Mouse (Mus musculus) myocyte (in vitro differentiated cells): ENCODE measurements at regions not wholly inside any gene's neighbourhood (a gene's known extent, or its start where the extent isn't known, plus 50 kb on each side); places are given as distances from the start of the nearest gene placed in this dataset.

Experiments
- E2F4 ChIP-seq: IDR thresholded peaks from one replicate; pipeline ENCODE4 v1.6.1; 2011; ENCODE audit warnings: mild to moderate bottlenecking, control low read depth, moderate library complexity; ENCODE audit not compliant: insufficient read depth
- MAX ChIP-seq: IDR thresholded peaks from one replicate; pipeline ENCODE4 v1.6.1; 2011; ENCODE audit warnings: low read depth, mild to moderate bottlenecking, control low read depth
- MYOD1 ChIP-seq, 3 experiments: IDR thresholded peaks; one replicate each; pipeline ENCODE4 v1.6.1; 2011; ENCODE audit warnings: control low read depth in 2 of 3, low read depth in 2 of 3, mild to moderate bottlenecking in 2 of 3, moderate library complexity in 1 of 3; ENCODE audit not compliant: insufficient read length in 2 of 3, control insufficient read depth in 1 of 3
- POLR2A ChIP-seq: IDR thresholded peaks from one replicate; pipeline ENCODE4 v1.6.1; 2011; ENCODE audit warnings: low read depth, mild to moderate bottlenecking, control low read depth, moderate library complexity; ENCODE audit not compliant: insufficient read length
- POLR2AphosphoS2 ChIP-seq: IDR thresholded peaks from one replicate; pipeline ENCODE4 v1.6.1; 2011; ENCODE audit warnings: low read depth, control low read depth; ENCODE audit not compliant: insufficient read length
- REST ChIP-seq: IDR thresholded peaks from one replicate; pipeline ENCODE4 v1.6.1; 2011; ENCODE audit warnings: mild to moderate bottlenecking, control low read depth, moderate library complexity; ENCODE audit not compliant: insufficient read depth, insufficient read length
- SRF ChIP-seq: IDR thresholded peaks from one replicate; pipeline ENCODE4 v1.6.1; 2011; ENCODE audit warnings: low read depth; ENCODE audit not compliant: control insufficient read depth, insufficient read length
- TCF12 ChIP-seq: IDR thresholded peaks from one replicate; pipeline ENCODE4 v1.6.1; 2011; ENCODE audit warnings: mild to moderate bottlenecking, control low read depth; ENCODE audit not compliant: poor library complexity, insufficient read depth, severe bottlenecking
- USF1 ChIP-seq: IDR thresholded peaks from one replicate; pipeline ENCODE4 v1.6.1; 2011; ENCODE audit warnings: low read depth, mild to moderate bottlenecking, control low read depth, moderate library complexity

DNA sequence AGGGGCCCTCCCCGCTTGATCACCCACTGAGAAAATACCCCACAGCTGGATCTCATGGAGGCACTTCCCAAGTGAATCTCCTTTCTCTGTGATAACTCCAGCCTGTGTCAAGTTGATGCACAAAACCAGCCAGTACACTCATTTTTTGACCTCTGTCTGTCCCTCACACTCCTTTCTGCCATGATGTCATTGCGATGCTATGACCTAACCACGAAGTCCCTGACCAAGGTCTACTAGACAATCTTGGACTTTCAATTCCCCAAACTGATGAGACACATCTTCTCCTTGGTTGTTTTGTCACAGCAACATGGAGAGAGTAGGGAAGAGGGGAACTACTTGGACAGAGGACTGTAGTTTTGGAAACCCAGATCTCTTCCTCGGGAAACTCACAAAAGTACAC is 76.4 kb downstream of the Tmco5 start:
- TF ChIP-seq MYOD1 (IDR thresholded peaks at IDR 0.05; ENCODE audit: control insufficient read depth in 1 of 3, insufficient read length in 2 of 3, low read depth in 2 of 3) (no peak), MAX (no peak), POLR2A (no peak), POLR2AphosphoS2 (no peak), TCF12 (no peak), USF1 (no peak), REST (no peak), SRF (no peak), E2F4 (no peak)
